Mouse (Mus musculus) megakaryocyte progenitor cell, adult 5-6 weeks (primary cell): ENCODE measurements around the gene Mill2. TPM values are rescaled to one million over a fixed set of nuclear protein-coding genes. Genes with fewer than 3 reads are reported as not detected.
"Not testable (repeated sequence)": the region's sequence is repeated elsewhere in the genome, so short reads cannot be mapped to it uniquely, and the experiment has no call there.

Experiments used
- ATAC-seq: replicated peaks from 2 replicates; pipeline ENCODE4 v1.8.0; 2016; ENCODE audit warnings: mild to moderate bottlenecking, moderate TSS enrichment, inconsistent platforms; ENCODE audit not compliant: poor library complexity
- total RNA-seq, 2 experiments: library from RNA; stranded (forward) in 1 of 2; stranded (reverse) in 1 of 2; fragments of 157-497, 149-512 nt in 1 of 2; fragments of 200-1000 nt in 1 of 2; gene quantifications; 2 replicates each; pipeline versions ENCODE4 v1.2.3 to v1.2.4; 2015 to 2017

The Mill2 gene
- total RNA-seq (2015) = 0.15 and 0.44 TPM in 2 replicates
- 0.75 TPM in 1 of 2 replicates, not detected in the other for total RNA-seq (2017)

GRCm38 (mm10) chr7:18839865-18840264 lies at the start of gene Mill2:
Gene Mill2 (plus strand): TSS chr7:18839966.
- ATAC-seq = peak; percentile 14; the same call in 1 of the 2 replicates

GRCm38 (mm10) chr7:18790671-18791070 lies 49.1 kb upstream of the Mill2 start:
- not testable (repeated sequence) for ATAC-seq

- no peak for ATAC-seq
These were observed 41.3 kb upstream of the Mill2 start, which contains the start of gene Psg19 for GRCm38 (mm10) chr7:18798420-18798819. Gene Psg19 (minus strand): TSS chr7:18798520.

GRCm38 (mm10) chr7:18799129-18799528 lies 40.6 kb upstream of the Mill2 start:
- no peak for ATAC-seq

- ATAC-seq = no peak
These were observed 36.2 kb upstream of the Mill2 start for GRCm38 (mm10) chr7:18803526-18803925.

GRCm38 (mm10) chr7:18818301-18818700 lies 21.5 kb upstream of the Mill2 start:
- ATAC-seq = no peak

GRCm38 (mm10) chr7:18821507-18821906 lies 18.3 kb upstream of the Mill2 start, which contains the start of gene Psg17:
Gene Psg17 (minus strand): TSS chr7:18821607.
- no peak for ATAC-seq

- no peak for ATAC-seq
These were observed 11.8 kb upstream of the Mill2 start for GRCm38 (mm10) chr7:18827792-18828546.

GRCm38 (mm10) chr7:18828592-18828991 lies 11.2 kb upstream of the Mill2 start:
- peak; percentile 80 for ATAC-seq

- ATAC-seq = no peak
These were observed 10.2 kb upstream of the Mill2 start for GRCm38 (mm10) chr7:18829545-18829944.

- no peak for ATAC-seq
These were observed 7.5 kb upstream of the Mill2 start for GRCm38 (mm10) chr7:18832298-18832697.

GRCm38 (mm10) chr7:18840386-18841173 lies 814 bp downstream of the Mill2 start:
- ATAC-seq = peak; percentile 93

GRCm38 (mm10) chr7:18841174-18841567 lies 1.4 kb downstream of the Mill2 start:
- ATAC-seq = 0 out of 2 replicates have a peak, but pooled peaks have one; percentile 2

- ATAC-seq = no peak
These were observed 5.0 kb downstream of the Mill2 start for GRCm38 (mm10) chr7:18844811-18845210.

GRCm38 (mm10) chr7:18848395-18848794 lies 8.6 kb downstream of the Mill2 start:
- ATAC-seq = no peak

- no peak for ATAC-seq
These were observed 18.6 kb downstream of the Mill2 start for GRCm38 (mm10) chr7:18858310-18858916.

GRCm38 (mm10) chr7:18862801-18863200 lies 23.0 kb downstream of the Mill2 start:
- no peak for ATAC-seq

- no peak for ATAC-seq
These were observed 28.7 kb downstream of the Mill2 start for GRCm38 (mm10) chr7:18868491-18868890.

- not testable (repeated sequence) for ATAC-seq
These were observed 31.3 kb downstream of the Mill2 start, which contains the start of gene Pglyrp1 for GRCm38 (mm10) chr7:18871031-18871430. Gene Pglyrp1 (plus strand): TSS chr7:18871331.

- no peak for ATAC-seq
These were observed 32.4 kb downstream of the Mill2 start for GRCm38 (mm10) chr7:18872014-18872802.
